Mouse (Mus musculus) forebrain, embryonic 12.5 days (tissue): ENCODE results near the gene Ccl3. TPM values are rescaled to one million over a fixed set of nuclear protein-coding genes. Genes with fewer than 3 reads are reported as not detected.

Experiments used
- ATAC-seq: fragments of 200-750 bp; cut with Nextera tagmentation; 2 replicates; pipeline ENCODE4 v1.8.0; 2017; ENCODE audit warnings: moderate TSS enrichment; ENCODE audit not compliant: low FRiP score
- H3K27ac ChIP-seq: fragments of 300-500 bp; sonication (generic); 2 replicates; pipeline ENCODE4 v1.5.1; 2016; ENCODE audit warnings: mild to moderate bottlenecking
- H3K27me3 ChIP-seq: fragments of 300-500 bp; sonication (generic); 2 replicates; pipeline ENCODE4 v1.6.1; 2016; ENCODE audit warnings: mild to moderate bottlenecking
- H3K36me3 ChIP-seq: fragments of 300-500 bp; sonication (generic); replicated peaks from 2 replicates; pipeline ENCODE4 v1.6.1; 2016; ENCODE audit warnings: mild to moderate bottlenecking
- H3K4me1 ChIP-seq: fragments of 300-500 bp; sonication (generic); 2 replicates; pipeline ENCODE4 v1.6.1; 2016
- H3K4me2 ChIP-seq: fragments of 300-500 bp; sonication (generic); 2 replicates; pipeline ENCODE4 v1.6.1; 2016; ENCODE audit warnings: mild to moderate bottlenecking, moderate library complexity
- H3K4me3 ChIP-seq: fragments of 300-500 bp; sonication (generic); replicated peaks from 2 replicates; pipeline ENCODE4 v1.5.1; 2016; ENCODE audit warnings: mild to moderate bottlenecking
- H3K9ac ChIP-seq: fragments of 300-500 bp; sonication (generic); 2 replicates; pipeline ENCODE4 v1.6.1; 2016; ENCODE audit warnings: mild to moderate bottlenecking
- H3K9me3 ChIP-seq: fragments of 300-500 bp; sonication (generic); 2 replicates; pipeline ENCODE4 v1.6.1; 2016
- WGBS: fragments of 180-500 bp; shearing (Covaris S2); methylation state at CpG from one replicate; pipeline ENCODE4 v1.1.7; 2016; 5-methylcytosine and 5-hydroxymethylcytosine counted together
- polyA plus RNA-seq: library from polyadenylated mRNA; unstranded; fragments of >200 nt; fragmentation: Nextera tagmentation; extraction: Ambion mirVana; gene quantifications from 2 replicates; pipeline ENCODE4 v1.2.1, GENCODE M21; 2016

The Ccl3 gene
- polyA plus RNA-seq, 1 experiment from 2014 or later, result 0.43 TPM

- WGBS, result 97% methylated on average over 1 of the region's 1 CpGs
- no peak overlapping the region for H3K4me3 ChIP-seq
- no peak overlapping the region for H3K4me2 ChIP-seq
- H3K36me3 ChIP-seq, result no peaks in the 10 kb centered on the region
- H3K9ac ChIP-seq, result no peak overlapping the region
- no peak overlapping the region for H3K27ac ChIP-seq
- H3K4me1 ChIP-seq, result no peaks in the 10 kb centered on the region
- H3K27me3 ChIP-seq, result no peaks in the 10 kb centered on the region
- no peaks in the 10 kb centered on the region for H3K9me3 ChIP-seq
- ATAC-seq, result no peak
These were observed 32.6 kb downstream of the Ccl3 start for GRCm38 (mm10) chr11:83616586-83616985.

- H3K9me3 ChIP-seq, result no peaks in the 10 kb centered on the region
- ATAC-seq, result no peak
- no peak overlapping the region for H3K4me2 ChIP-seq
- no peaks in the 10 kb centered on the region for H3K36me3 ChIP-seq
- WGBS, result 86% methylated on average over 2 of the region's 2 CpGs
- H3K27ac ChIP-seq, result no peak overlapping the region
- no peaks in the 10 kb centered on the region for H3K4me1 ChIP-seq
- H3K4me3 ChIP-seq, result no peak overlapping the region
- no peak overlapping the region for H3K9ac ChIP-seq
- H3K27me3 ChIP-seq, result no peaks in the 10 kb centered on the region
These were observed 38.3 kb downstream of the Ccl3 start for GRCm38 (mm10) chr11:83610900-83611299.

- H3K4me2 ChIP-seq, result no peak overlapping the region
- ATAC-seq, result no peak
- no peak overlapping the region for H3K27ac ChIP-seq
- no peak overlapping the region for H3K4me3 ChIP-seq
- H3K4me1 ChIP-seq, result no peaks in the 10 kb centered on the region
- H3K9me3 ChIP-seq, result no peaks in the 10 kb centered on the region
- H3K9ac ChIP-seq, result no peak overlapping the region
- no peaks in the 10 kb centered on the region for H3K36me3 ChIP-seq
- 67% methylated on average over 1 of the region's 1 CpGs for WGBS
- no peaks in the 10 kb centered on the region for H3K27me3 ChIP-seq
These were observed 42.8 kb downstream of the Ccl3 start for GRCm38 (mm10) chr11:83606396-83606795.

- Histone ChIP-seq H3K4me3 (no peak overlapping the region), H3K36me3 (no peaks in the 10 kb centered on the region), H3K9me3 (no peaks in the 10 kb centered on the region), H3K9ac (no peak overlapping the region), H3K4me1 (no peaks in the 10 kb centered on the region), H3K27me3 (no peaks in the 10 kb centered on the region), H3K27ac (no peak overlapping the region), H3K4me2 (no peak overlapping the region)
- 90% methylated on average over 3 of the region's 3 CpGs for WGBS
- ATAC-seq, result no peak
These were observed 43.6 kb downstream of the Ccl3 start for GRCm38 (mm10) chr11:83605535-83605934.

- Histone ChIP-seq H3K27me3 (no peaks in the 10 kb centered on the region), H3K27ac (no peak overlapping the region), H3K9me3 (no peaks in the 10 kb centered on the region), H3K4me2 (no peak overlapping the region), H3K9ac (no peak overlapping the region), H3K36me3 (no peaks in the 10 kb centered on the region), H3K4me3 (no peak overlapping the region), H3K4me1 (no peaks in the 10 kb centered on the region)
- ATAC-seq, result no peak
- WGBS, result 85% methylated on average over 4 of the region's 4 CpGs
These were observed 44.5 kb downstream of the Ccl3 start for GRCm38 (mm10) chr11:83604698-83605097.

- no peak overlapping the region for H3K4me3 ChIP-seq
- no peak for ATAC-seq
- no peaks in the 10 kb centered on the region for H3K4me1 ChIP-seq
- H3K27me3 ChIP-seq, result no peaks in the 10 kb centered on the region
- 94% methylated on average over 3 of the region's 3 CpGs for WGBS
- H3K27ac ChIP-seq, result no peak overlapping the region
- H3K36me3 ChIP-seq, result no peaks in the 10 kb centered on the region
- H3K4me2 ChIP-seq, result no peak overlapping the region
- H3K9ac ChIP-seq, result no peak overlapping the region
- H3K9me3 ChIP-seq, result no peaks in the 10 kb centered on the region
These were observed 45.8 kb downstream of the Ccl3 start for GRCm38 (mm10) chr11:83603399-83603798.

- H3K27me3 ChIP-seq, result no peaks in the 10 kb centered on the region
- no peak overlapping the region for H3K9ac ChIP-seq
- no peaks in the 10 kb centered on the region for H3K36me3 ChIP-seq
- no peak overlapping the region for H3K4me3 ChIP-seq
- no peak overlapping the region for H3K27ac ChIP-seq
- H3K4me1 ChIP-seq, result no peaks in the 10 kb centered on the region
- no peak for ATAC-seq
- 89% methylated on average over 2 of the region's 2 CpGs for WGBS
- no peak overlapping the region for H3K4me2 ChIP-seq
- H3K9me3 ChIP-seq, result no peaks in the 10 kb centered on the region
These were observed 48.6 kb downstream of the Ccl3 start for GRCm38 (mm10) chr11:83600576-83600975.

GRCm38 (mm10) chr11:83598991-83599390 lies 50.2 kb downstream of the Ccl3 start:
- no peak for ATAC-seq

GRCm38 (mm10) chr11:83598207-83598837 lies 50.8 kb downstream of the Ccl3 start:
- Histone ChIP-seq H3K4me3 (no peak overlapping the region), H3K27ac (no peak overlapping the region), H3K36me3 (no peaks in the 10 kb centered on the region), H3K27me3 (no peaks in the 10 kb centered on the region), H3K9me3 (no peaks in the 10 kb centered on the region), H3K4me2 (no peak overlapping the region), H3K9ac (no peak overlapping the region), H3K4me1 (no peaks in the 10 kb centered on the region)
- 78% methylated on average over 3 of the region's 3 CpGs for WGBS
- no peak for ATAC-seq

More at GRCm38 (mm10) chr11:83598991-83599390, 50.2 kb downstream of the Ccl3 start:
- Histone ChIP-seq H3K9ac (no peak overlapping the region), H3K9me3 (no peaks in the 10 kb centered on the region), H3K27ac (no peak overlapping the region), H3K27me3 (no peaks in the 10 kb centered on the region), H3K36me3 (no peaks in the 10 kb centered on the region), H3K4me2 (no peak overlapping the region), H3K4me3 (no peak overlapping the region), H3K4me1 (no peaks in the 10 kb centered on the region)
- WGBS, result 90% methylated on average over 3 of the region's 3 CpGs

Other genes with a start within 250 kb of the Ccl3 start
- gene Rasl10b, start 240.2 kb downstream of the Ccl3 start, polyA plus RNA-seq, result 11.0 and 13.9 TPM in 2 replicates
- 0.08 and 0.22 TPM in 2 replicates for gene Gas2l2, start 219.9 kb downstream of the Ccl3 start, polyA plus RNA-seq
- gene 1700020L24Rik, start 211.7 kb downstream of the Ccl3 start, polyA plus RNA-seq, result 0.29 and 0.35 TPM in 2 replicates
- 1.5 and 2.7 TPM in 2 replicates for gene Mmp28, start 186.3 kb downstream of the Ccl3 start, polyA plus RNA-seq
- gene Taf15, start 176.3 kb downstream of the Ccl3 start, polyA plus RNA-seq, result 14.7 and 20.0 TPM in 2 replicates
- gene Heatr9, start 127.2 kb downstream of the Ccl3 start, polyA plus RNA-seq, result 0.10 TPM in 1 of 2 replicates, not detected in the other
- gene Ccl5, start 118.8 kb downstream of the Ccl3 start, polyA plus RNA-seq, result not detected in 2 replicates
- 0.38 and 1.1 TPM in 2 replicates for gene Ccl9, start 70.7 kb downstream of the Ccl3 start, polyA plus RNA-seq
- 0.44 and 0.91 TPM in 2 replicates for gene Ccl6, start 56.3 kb downstream of the Ccl3 start, polyA plus RNA-seq
- not detected in 2 replicates for gene Rpl9-ps1, start 3.7 kb downstream of the Ccl3 start, polyA plus RNA-seq
- gene Ccl4, start 13.2 kb upstream of the Ccl3 start, polyA plus RNA-seq, result not detected in 2 replicates
- not detected in 2 replicates for gene Wfdc17, start 54.6 kb upstream of the Ccl3 start, polyA plus RNA-seq
- gene Wfdc18, start 59.7 kb upstream of the Ccl3 start, polyA plus RNA-seq, result not detected in 2 replicates
- gene Wfdc21, start 97.6 kb upstream of the Ccl3 start, polyA plus RNA-seq, result not detected in 2 replicates
- gene Heatr6, start 104.3 kb upstream of the Ccl3 start, polyA plus RNA-seq, result 33.5 and 34.9 TPM in 2 replicates
- not detected in 2 replicates for gene Hnf1b, start 200.7 kb upstream of the Ccl3 start, polyA plus RNA-seq